Mouse (Mus musculus): ENCODE results near the gene Arhgef17.

GRCm38 (mm10) chr7:100926311-100926923 is 5.5 kb downstream of the Arhgef17 start:
- TF ChIP-seq MAFK (IDR thresholded peaks at IDR 0.05; ENCODE audit: insufficient read depth, low read depth, low read length), result no peak
- TF ChIP-seq CHD2 (IDR thresholded peaks at IDR 0.05; ENCODE audit: low read depth, low read length), result no peak
- no peak for TF ChIP-seq ZC3H11A (IDR thresholded peaks at IDR 0.05; ENCODE audit: borderline replicate concordance, low read depth, low read length)
